Mouse (Mus musculus) bone marrow, adult 2 months (tissue): ENCODE data around the gene Wdtc1. TPM values are rescaled to one million over a fixed set of nuclear protein-coding genes. Genes with fewer than 3 reads are reported as not detected.

ENCODE experiments used
- H3K27ac ChIP-seq: fragments of 200-500 bp; 2 replicates; pipeline ENCODE4 v1.5.1; 2012; ENCODE audit warnings: low read depth, mild to moderate bottlenecking, control low read depth, inconsistent platforms, low read length; ENCODE audit not compliant: control insufficient read depth, poor library complexity, insufficient read depth
- H3K4me1 ChIP-seq: fragments of 200-500 bp; 2 replicates; pipeline ENCODE4 v1.6.1; 2011; ENCODE audit warnings: low read length; ENCODE audit not compliant: control insufficient read depth, insufficient read depth
- H3K4me3 ChIP-seq: fragments of 200-500 bp; replicated peaks from 2 replicates; pipeline ENCODE3; 2011; ENCODE audit warnings: mild to moderate bottlenecking, low read depth, low read length, control low read depth; ENCODE audit not compliant: control insufficient read depth
- CTCF ChIP-seq: fragments of 200-500 bp; IDR thresholded peaks from 2 replicates; pipeline ENCODE4 v1.5.1; 2011; ENCODE audit warnings: low read length, control low read depth; ENCODE audit not compliant: control insufficient read depth, insufficient read depth
- POLR2A ChIP-seq: fragments of 200-500 bp; IDR thresholded peaks from 2 replicates; pipeline ENCODE4 v1.6.1; 2011; ENCODE audit warnings: low read depth, mild to moderate bottlenecking, control low read depth, low read length, borderline replicate concordance; ENCODE audit not compliant: control insufficient read depth
- WGBS: fragments of 180-500 bp; shearing (Covaris S2); methylation state at CpG from one replicate; pipeline ENCODE4 v1.1.7; 2018; 5-methylcytosine and 5-hydroxymethylcytosine counted together
- polyA plus RNA-seq: library from polyadenylated mRNA; stranded (reverse); fragments of >200 nt; gene quantifications from 2 replicates; pipeline ENCODE4 v1.2.4, GENCODE M21; 2011; ENCODE audit warnings: low replicate concordance; ENCODE audit not compliant: missing spikeins, insufficient read depth, insufficient read length

The Wdtc1 gene
- polyA plus RNA-seq, 1 experiment, result 14.6 TPM

DNA sequence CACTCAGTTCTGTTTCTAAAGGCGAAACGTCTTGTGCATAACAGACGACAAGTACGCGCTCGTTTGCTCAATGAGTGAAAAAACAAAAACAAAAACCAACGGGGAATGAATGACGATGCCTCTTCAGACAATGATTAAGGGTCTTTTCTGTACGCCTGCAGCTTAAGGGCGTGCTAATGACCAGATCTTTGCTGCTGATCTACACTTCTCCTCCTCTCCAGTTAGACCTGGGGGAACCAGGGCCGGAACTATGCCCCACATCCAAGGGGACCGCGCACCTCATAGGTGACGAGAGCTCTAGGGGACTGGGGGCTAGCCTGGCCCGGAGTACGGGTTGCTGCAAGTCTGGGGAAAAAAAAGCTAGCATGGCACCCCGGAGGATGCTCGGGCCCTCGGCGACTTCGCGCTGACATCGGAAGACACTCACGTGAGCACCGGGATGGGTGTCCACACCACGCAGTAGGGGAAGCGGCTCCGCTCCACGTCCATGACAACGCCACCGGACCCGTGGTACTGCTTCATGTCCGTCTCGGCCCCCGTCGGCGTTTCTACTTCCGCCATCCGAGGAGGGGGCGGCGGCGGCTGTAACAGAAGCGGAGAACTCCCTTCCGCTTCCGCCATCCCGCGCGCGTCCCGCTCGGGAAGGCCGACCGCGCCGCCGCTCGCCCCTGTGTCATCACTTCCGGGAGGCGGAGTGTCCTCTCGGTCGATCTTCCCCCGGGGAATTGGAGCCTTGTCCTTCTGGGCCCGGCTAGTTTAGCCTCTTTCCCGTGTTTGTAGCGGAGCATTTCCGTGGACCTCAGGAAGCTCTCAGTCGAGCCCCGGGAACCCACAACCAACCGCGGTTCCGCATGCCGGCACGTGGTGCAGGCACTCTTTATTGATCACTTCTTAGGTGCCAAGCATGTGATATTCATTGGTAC, 75.9 kb downstream of the Wdtc1 start, which contains the start of gene Tmem222:
Tmem222 (minus strand) TSS at position 689 of the 923 bp plus-strand sequence.
- peaks cover 1% of the 10 kb centered on the region; the same call in 1 of the 2 replicates for H3K4me1 ChIP-seq
- peak within 1 kb of the TSS; percentile 95 for H3K4me3 ChIP-seq
- TF ChIP-seq CTCF, result no peak
- TF ChIP-seq POLR2A, result peak; percentile 76; the same call in 1 of the 2 replicates
- peak within 1 kb of the TSS; percentile 89 for H3K27ac ChIP-seq
- under 1% methylated on average over 73 of the region's 73 CpGs for WGBS

DNA sequence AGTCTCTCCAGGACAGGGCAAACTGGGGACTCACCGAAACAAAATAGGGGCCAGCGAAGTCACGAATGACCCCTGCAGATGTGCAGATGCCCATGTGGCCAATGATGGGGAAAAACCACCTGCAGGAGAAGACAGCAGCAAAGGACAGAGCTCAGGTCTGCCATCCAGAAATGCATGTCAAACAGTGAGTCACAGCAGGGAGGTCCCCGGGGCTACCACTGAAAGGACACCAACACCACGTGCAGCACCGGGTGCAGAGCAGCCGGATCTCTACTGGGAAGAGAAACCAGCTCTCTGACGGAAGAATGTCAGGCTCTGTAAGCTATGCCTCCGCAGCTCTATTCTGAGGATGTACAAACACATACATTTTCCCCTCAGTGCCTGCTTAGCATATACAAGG, 82.4 kb downstream of the Wdtc1 start:
- WGBS, result 88% methylated on average over 9 of the region's 9 CpGs
- TF ChIP-seq CTCF (no peak), POLR2A (no peak)
- H3K4me1 ChIP-seq, result no peaks in the 10 kb centered on the region
- no peak overlapping the region for H3K27ac ChIP-seq
- H3K4me3 ChIP-seq, result no peak overlapping the region

DNA sequence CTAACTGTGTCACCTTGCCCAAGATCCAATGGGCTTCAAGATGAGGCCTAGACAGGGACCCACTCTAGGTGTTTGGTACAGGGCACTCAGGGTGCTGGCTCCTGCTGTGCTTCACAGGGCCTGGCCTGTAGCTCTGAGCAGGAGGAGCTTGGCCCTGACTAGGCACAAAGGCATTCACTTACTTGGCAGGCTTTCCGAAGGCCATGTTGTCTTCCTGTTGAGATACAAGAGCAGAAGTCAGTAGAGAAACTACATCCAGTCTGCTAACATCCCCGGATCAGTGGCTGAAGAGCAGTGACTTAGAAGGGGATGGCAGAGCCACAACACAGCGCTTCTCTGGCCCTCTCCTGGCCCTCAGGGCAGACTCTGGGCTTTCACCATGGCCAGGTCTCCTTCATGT, 83.7 kb downstream of the Wdtc1 start:
- WGBS, result 88% methylated on average over 3 of the region's 3 CpGs
- Histone ChIP-seq H3K4me1 (no peaks in the 10 kb centered on the region), H3K27ac (no peak overlapping the region), H3K4me3 (no peak overlapping the region)
- TF ChIP-seq POLR2A (no peak), CTCF (no peak)

DNA sequence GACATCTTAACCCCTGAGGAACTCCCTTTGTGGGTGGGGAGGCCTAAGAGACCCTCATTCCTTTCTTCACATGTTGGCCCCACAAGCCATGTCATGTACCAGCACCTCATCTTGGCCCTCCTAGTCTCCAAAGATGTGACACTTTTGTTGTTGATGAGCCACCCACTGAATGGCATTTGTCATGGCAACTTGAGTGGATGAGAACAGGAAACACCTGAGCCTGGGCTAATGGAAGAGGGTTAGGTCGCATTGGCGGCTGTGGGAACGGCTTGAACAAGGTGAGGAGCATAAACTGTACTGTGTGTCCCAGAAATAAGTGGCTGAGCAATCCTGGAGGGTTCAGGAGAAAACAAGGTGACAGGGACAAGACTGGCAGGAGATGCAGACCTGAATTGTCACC, 84.3 kb downstream of the Wdtc1 start:
- TF ChIP-seq POLR2A (no peak), CTCF (no peak)
- 84% methylated on average over 3 of the region's 3 CpGs for WGBS
- H3K27ac ChIP-seq, result no peak overlapping the region
- H3K4me1 ChIP-seq, result no peaks in the 10 kb centered on the region
- H3K4me3 ChIP-seq, result no peak overlapping the region

DNA sequence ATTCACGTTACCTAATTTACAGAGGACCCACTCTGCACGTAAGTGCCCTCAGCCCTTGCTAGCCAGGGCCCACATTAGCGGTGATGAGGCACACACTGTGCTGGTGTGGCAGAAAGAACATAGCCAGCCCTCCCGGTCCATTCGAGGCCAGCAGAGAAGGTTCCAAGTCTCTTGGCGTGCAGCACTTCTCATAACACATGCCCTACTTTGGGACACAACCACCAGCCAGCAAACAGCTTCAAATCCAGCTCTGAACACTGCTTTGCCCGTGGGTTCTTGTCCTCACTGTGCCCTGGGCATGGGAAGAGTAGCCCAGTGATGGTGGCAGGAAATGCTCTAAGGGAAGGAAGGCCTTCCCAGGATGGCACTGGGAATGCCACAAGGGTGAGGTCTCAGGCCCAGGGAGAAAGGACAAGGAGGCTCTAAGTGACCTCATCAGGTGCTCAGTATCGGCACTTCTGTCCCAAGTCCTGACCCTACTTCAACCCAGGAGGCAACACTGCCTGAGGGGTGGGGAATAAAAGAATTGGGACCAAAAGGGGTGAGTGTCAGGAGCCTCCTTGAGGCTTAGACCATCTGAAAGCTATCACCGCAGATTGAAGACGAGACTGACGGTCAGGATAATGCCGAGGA, 86.9 kb downstream of the Wdtc1 start:
- Histone ChIP-seq H3K4me1 (no peaks in the 10 kb centered on the region; the same call in 1 of the 2 replicates), H3K4me3 (no peak overlapping the region), H3K27ac (no peak overlapping the region)
- TF ChIP-seq CTCF (no peak), POLR2A (no peak)
- WGBS, result 91% methylated on average over 12 of the region's 12 CpGs

DNA sequence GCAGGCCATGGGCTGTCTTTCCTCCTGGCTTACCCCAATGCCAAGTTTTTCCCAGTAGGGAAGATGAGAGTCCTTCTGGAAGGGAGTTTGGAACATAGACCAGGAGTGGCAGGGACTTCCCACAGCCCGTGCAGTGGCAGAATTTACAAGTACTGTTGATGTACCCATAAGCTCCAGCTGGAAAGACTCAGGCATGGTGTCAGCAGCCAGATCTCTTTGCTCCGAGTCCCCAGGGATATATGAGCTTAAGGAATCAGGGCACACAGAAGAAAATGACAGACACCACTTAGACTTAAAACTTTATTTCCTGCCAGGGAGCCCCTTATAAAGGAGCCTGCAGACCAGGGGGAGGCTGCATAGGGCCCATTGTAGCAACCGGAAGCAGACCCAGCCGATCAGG, 87.5 kb downstream of the Wdtc1 start:
- 94% methylated on average over 4 of the region's 4 CpGs for WGBS
- TF ChIP-seq POLR2A (no peak), CTCF (no peak)
- Histone ChIP-seq H3K4me3 (no peak overlapping the region), H3K4me1 (no peaks in the 10 kb centered on the region; the same call in 1 of the 2 replicates), H3K27ac (no peak overlapping the region)

DNA sequence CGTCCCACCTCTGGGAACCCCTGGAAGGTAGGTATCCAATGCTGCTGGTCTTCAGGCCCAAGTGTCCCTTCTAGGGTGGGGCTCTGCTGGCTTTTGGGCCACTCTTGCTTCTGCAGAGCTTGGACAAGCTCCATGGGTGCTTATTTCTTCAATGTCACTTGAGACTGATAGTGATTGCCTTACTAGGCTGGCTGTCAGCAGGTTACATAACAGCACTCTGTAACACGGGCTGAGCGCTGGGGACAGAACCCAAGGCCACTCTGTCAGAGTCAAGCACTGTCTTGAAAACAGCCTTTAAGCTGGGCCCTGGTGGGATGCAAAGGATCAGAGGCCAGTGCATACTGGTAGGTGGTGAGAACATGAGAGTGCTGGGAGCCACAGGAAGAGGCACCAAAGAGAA, 88.0 kb downstream of the Wdtc1 start:
- Histone ChIP-seq H3K27ac (no peak overlapping the region), H3K4me3 (no peak overlapping the region), H3K4me1 (no peaks in the 10 kb centered on the region; the same call in 1 of the 2 replicates)
- 80% methylated on average over 3 of the region's 3 CpGs for WGBS
- TF ChIP-seq CTCF (no peak), POLR2A (no peak)

DNA sequence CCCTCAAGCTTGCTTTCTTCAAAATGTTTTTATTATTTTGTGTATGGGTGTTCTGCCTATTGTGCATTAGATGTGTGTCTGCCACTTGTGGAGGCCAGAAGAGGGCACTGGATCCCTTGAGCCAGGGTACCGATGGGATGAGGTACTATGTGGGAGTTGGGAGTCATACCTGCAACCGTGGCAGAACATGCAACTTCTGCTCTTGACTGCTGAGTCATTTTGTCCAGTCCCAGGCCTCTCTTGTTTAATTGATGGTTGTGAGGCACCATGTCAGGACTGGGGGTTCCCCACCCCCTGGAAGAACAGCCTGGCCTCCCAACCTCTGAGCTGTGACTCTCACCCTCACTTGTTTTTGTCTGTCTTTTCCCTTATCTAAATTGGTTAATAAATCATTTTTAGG, 88.7 kb downstream of the Wdtc1 start:
- WGBS, result 36% methylated on average over 2 of the region's 2 CpGs
- Histone ChIP-seq H3K4me3 (no peak overlapping the region), H3K4me1 (no peaks in the 10 kb centered on the region; the same call in 1 of the 2 replicates), H3K27ac (no peak overlapping the region)
- TF ChIP-seq CTCF (no peak), POLR2A (no peak)
